Mouse (Mus musculus): Measurements from ENCODE around the gene Tanc2. TPM values are rescaled to one million over a fixed set of nuclear protein-coding genes. Genes with fewer than 3 reads are reported as not detected.

Gene Tanc2
- polyA plus RNA-seq, 1 experiment from 2014 or later: 46.7 TPM

GRCm38 (mm10) chr11:105759413-105759812 is 169.6 kb downstream of the Tanc2 start:
- no peaks in the 10 kb centered on the region for H3K9me3 ChIP-seq (replicated peaks)
- no peaks in the 10 kb centered on the region for H3K36me3 ChIP-seq
- no peak overlapping the region for H3K9ac ChIP-seq (replicated peaks)
- no peak overlapping the region for H3K27ac ChIP-seq (replicated peaks)
- no peak overlapping the region for H3K4me3 ChIP-seq (replicated peaks)
- H3K4me2 ChIP-seq: no peak overlapping the region
- 9% methylated on average over 2 of the region's 2 CpGs for WGBS
- H3K27me3 ChIP-seq (replicated peaks): no peaks in the 10 kb centered on the region
- peak; percentile 61; the same call in 1 of the 2 replicates for ATAC-seq (ENCODE audit: low FRiP score)
- H3K4me1 ChIP-seq: peaks cover 10% of the 10 kb centered on the region

- H3K36me3 ChIP-seq: no peaks in the 10 kb centered on the region
- H3K27ac ChIP-seq (replicated peaks): peak overlapping the region; percentile 56; the same call in 1 of the 2 replicates
- no peak overlapping the region for H3K4me3 ChIP-seq (replicated peaks)
- no peak overlapping the region for H3K4me2 ChIP-seq
- 18% methylated on average over 4 of the region's 4 CpGs for WGBS
- no peaks in the 10 kb centered on the region for H3K27me3 ChIP-seq (replicated peaks)
- H3K9me3 ChIP-seq (replicated peaks): no peaks in the 10 kb centered on the region
- peaks cover 10% of the 10 kb centered on the region for H3K4me1 ChIP-seq
- no peak for ATAC-seq (ENCODE audit: low FRiP score)
- no peak overlapping the region for H3K9ac ChIP-seq (replicated peaks)
Measured at GRCm38 (mm10) chr11:105760346-105760745, 170.6 kb downstream of the Tanc2 start.

- no peaks in the 10 kb centered on the region for H3K9me3 ChIP-seq (replicated peaks)
- no peaks in the 10 kb centered on the region for H3K27me3 ChIP-seq (replicated peaks)
- no peak overlapping the region for H3K27ac ChIP-seq (replicated peaks)
- no peaks in the 10 kb centered on the region for H3K4me1 ChIP-seq
- no peak overlapping the region for H3K9ac ChIP-seq (replicated peaks)
- no peak overlapping the region for H3K4me2 ChIP-seq
- H3K4me3 ChIP-seq (replicated peaks): no peak overlapping the region
- no peak for ATAC-seq (ENCODE audit: low FRiP score)
- peaks cover 15% of the 10 kb centered on the region for H3K36me3 ChIP-seq
Measured at GRCm38 (mm10) chr11:105777802-105778201, 188.0 kb downstream of the Tanc2 start.

- no peak overlapping the region for H3K27ac ChIP-seq (replicated peaks)
- ATAC-seq (ENCODE audit: low FRiP score): no peak
- H3K27me3 ChIP-seq (replicated peaks): no peaks in the 10 kb centered on the region
- H3K4me2 ChIP-seq: no peak overlapping the region
- no peaks in the 10 kb centered on the region for H3K9me3 ChIP-seq (replicated peaks)
- H3K36me3 ChIP-seq: 0 out of 2 replicates have a peak, but pooled peaks cover 4% of the 10 kb centered on the region
- H3K4me1 ChIP-seq: no peaks in the 10 kb centered on the region
- H3K9ac ChIP-seq (replicated peaks): no peak overlapping the region
- H3K4me3 ChIP-seq (replicated peaks): no peak overlapping the region
Measured at GRCm38 (mm10) chr11:105792501-105792900, 202.7 kb downstream of the Tanc2 start.

DNA sequence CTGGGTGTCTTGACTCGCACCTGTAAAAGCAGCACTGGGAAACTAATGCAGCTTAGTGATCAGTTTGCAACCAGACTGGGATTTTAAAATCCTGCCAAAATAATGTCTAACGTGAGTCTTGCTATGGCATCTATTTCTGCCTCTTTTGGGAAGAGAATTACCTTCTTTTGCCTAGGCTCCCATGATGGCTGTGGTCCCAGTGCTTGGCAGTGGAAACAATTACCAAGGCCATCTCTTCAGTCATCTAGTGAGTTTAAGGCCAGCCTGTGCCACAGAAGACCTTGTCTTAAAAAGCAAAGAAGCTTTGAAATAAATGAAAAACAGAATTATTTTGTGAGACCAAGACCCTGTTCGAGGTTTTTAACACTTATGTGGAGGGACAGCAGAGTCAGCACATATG is 213.9 kb downstream of the Tanc2 start:
- H3K27me3 ChIP-seq (replicated peaks): no peaks in the 10 kb centered on the region
- H3K4me3 ChIP-seq (replicated peaks): no peak overlapping the region
- H3K9me3 ChIP-seq (replicated peaks): no peaks in the 10 kb centered on the region
- H3K4me1 ChIP-seq: no peaks in the 10 kb centered on the region
- H3K9ac ChIP-seq (replicated peaks): no peak overlapping the region
- WGBS: 75% methylated on average over 3 of the region's 3 CpGs
- no peak overlapping the region for H3K4me2 ChIP-seq
- H3K36me3 ChIP-seq: peaks cover 6% of the 10 kb centered on the region; the same call in 1 of the 2 replicates
- ATAC-seq (ENCODE audit: low FRiP score): no peak
- no peak overlapping the region for H3K27ac ChIP-seq (replicated peaks)

- Histone ChIP-seq H3K4me3 (replicated peaks) (no peak overlapping the region), H3K9me3 (replicated peaks) (no peaks in the 10 kb centered on the region), H3K4me1 (no peaks in the 10 kb centered on the region), H3K36me3 (0 out of 2 replicates have a peak, but pooled peaks cover 2% of the 10 kb centered on the region), H3K27ac (replicated peaks) (no peak overlapping the region), H3K27me3 (replicated peaks) (no peaks in the 10 kb centered on the region), H3K9ac (replicated peaks) (no peak overlapping the region), H3K4me2 (no peak overlapping the region)
- ATAC-seq (ENCODE audit: low FRiP score): no peak
- WGBS: 65% methylated on average over 3 of the region's 3 CpGs
Measured at GRCm38 (mm10) chr11:105804776-105805175, 215.0 kb downstream of the Tanc2 start.

DNA sequence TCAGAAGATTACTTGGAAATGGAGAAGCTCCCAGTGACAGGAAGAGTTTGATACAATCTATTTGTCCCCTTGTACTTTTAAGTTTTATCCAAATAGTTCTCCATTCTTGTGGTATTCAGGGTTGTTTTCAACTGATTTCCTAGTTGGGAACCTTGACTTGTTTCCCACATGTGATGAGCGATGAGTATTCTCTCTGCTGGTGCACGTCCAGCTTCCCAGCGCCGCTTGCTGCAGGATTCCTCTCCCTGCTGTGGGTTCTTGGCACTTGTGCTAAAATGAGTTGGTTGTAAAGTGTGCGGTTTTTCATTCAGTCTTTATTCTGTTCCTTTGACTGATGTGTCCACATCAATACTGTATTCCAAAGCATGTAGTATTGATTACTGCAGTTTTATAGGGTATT is 217.3 kb downstream of the Tanc2 start:
- Histone ChIP-seq H3K4me1 (no peaks in the 10 kb centered on the region), H3K9ac (replicated peaks) (no peak overlapping the region), H3K27ac (replicated peaks) (no peak overlapping the region), H3K9me3 (replicated peaks) (no peaks in the 10 kb centered on the region), H3K36me3 (peaks cover 4% of the 10 kb centered on the region), H3K27me3 (replicated peaks) (no peaks in the 10 kb centered on the region), H3K4me2 (no peak overlapping the region), H3K4me3 (replicated peaks) (no peak overlapping the region)
- no peak for ATAC-seq (ENCODE audit: low FRiP score)
- 85% methylated on average over 5 of the region's 5 CpGs for WGBS

DNA sequence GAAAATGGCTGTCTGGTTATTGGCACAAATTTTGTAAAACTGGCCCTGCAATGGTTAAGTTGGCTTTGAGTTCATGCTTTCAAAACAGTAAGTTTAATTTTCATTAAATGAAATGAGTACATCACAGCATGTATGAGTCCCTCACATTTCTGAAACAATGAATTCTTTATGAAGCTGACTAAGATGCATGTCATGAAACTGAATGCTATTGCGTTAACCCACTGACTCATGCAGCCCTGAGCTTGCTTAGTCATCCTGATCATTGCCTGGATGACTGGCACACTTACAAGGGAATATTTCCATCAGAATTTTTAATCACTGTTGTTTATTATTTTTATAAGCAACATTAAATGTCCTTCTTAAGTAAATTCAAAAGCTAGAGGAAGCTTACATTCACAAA is 233.5 kb downstream of the Tanc2 start:
- Histone ChIP-seq H3K4me1 (no peaks in the 10 kb centered on the region), H3K27ac (replicated peaks) (no peak overlapping the region), H3K4me2 (no peak overlapping the region), H3K27me3 (replicated peaks) (no peaks in the 10 kb centered on the region), H3K9me3 (replicated peaks) (no peaks in the 10 kb centered on the region), H3K36me3 (0 out of 2 replicates have a peak, but pooled peaks cover 5% of the 10 kb centered on the region), H3K9ac (replicated peaks) (no peak overlapping the region), H3K4me3 (replicated peaks) (no peak overlapping the region)
- ATAC-seq (ENCODE audit: low FRiP score): no peak
- 66% methylated on average over 1 of the region's 1 CpGs for WGBS

GRCm38 (mm10) chr11:105823759-105824158 is 234.0 kb downstream of the Tanc2 start:
- Histone ChIP-seq H3K9me3 (replicated peaks) (no peaks in the 10 kb centered on the region), H3K27ac (replicated peaks) (no peak overlapping the region), H3K4me1 (no peaks in the 10 kb centered on the region), H3K4me3 (replicated peaks) (no peak overlapping the region), H3K4me2 (no peak overlapping the region), H3K36me3 (0 out of 2 replicates have a peak, but pooled peaks cover 5% of the 10 kb centered on the region), H3K27me3 (replicated peaks) (no peaks in the 10 kb centered on the region), H3K9ac (replicated peaks) (no peak overlapping the region)
- no peak for ATAC-seq (ENCODE audit: low FRiP score)
- 79% methylated on average over 2 of the region's 2 CpGs for WGBS

GRCm38 (mm10) chr11:105828175-105828574 is 238.4 kb downstream of the Tanc2 start:
- H3K4me1 ChIP-seq: no peaks in the 10 kb centered on the region
- H3K9ac ChIP-seq (replicated peaks): no peak overlapping the region
- no peak overlapping the region for H3K4me2 ChIP-seq
- H3K27ac ChIP-seq (replicated peaks): no peak overlapping the region
- no peak overlapping the region for H3K4me3 ChIP-seq (replicated peaks)
- no peaks in the 10 kb centered on the region for H3K36me3 ChIP-seq
- no peak for ATAC-seq (ENCODE audit: low FRiP score)
- no peaks in the 10 kb centered on the region for H3K9me3 ChIP-seq (replicated peaks)
- H3K27me3 ChIP-seq (replicated peaks): no peaks in the 10 kb centered on the region
- WGBS: 85% methylated on average over 2 of the region's 2 CpGs

- Histone ChIP-seq H3K36me3 (peaks cover 17% of the 10 kb centered on the region), H3K27me3 (replicated peaks) (no peaks in the 10 kb centered on the region), H3K9me3 (replicated peaks) (no peaks in the 10 kb centered on the region), H3K4me3 (replicated peaks) (no peak overlapping the region), H3K9ac (replicated peaks) (no peak overlapping the region), H3K4me1 (no peaks in the 10 kb centered on the region), H3K27ac (replicated peaks) (no peak overlapping the region), H3K4me2 (no peak overlapping the region)
- no peak for ATAC-seq (ENCODE audit: low FRiP score)
- WGBS: 95% methylated on average over 4 of the region's 4 CpGs
Measured at GRCm38 (mm10) chr11:105835209-105835608, 245.4 kb downstream of the Tanc2 start.

- peaks cover 22% of the 10 kb centered on the region for H3K36me3 ChIP-seq
- H3K4me3 ChIP-seq (replicated peaks): no peak overlapping the region
- H3K4me1 ChIP-seq: no peaks in the 10 kb centered on the region
- no peak overlapping the region for H3K9ac ChIP-seq (replicated peaks)
- H3K9me3 ChIP-seq (replicated peaks): no peaks in the 10 kb centered on the region
- ATAC-seq (ENCODE audit: low FRiP score): no peak
- whole genome bisulfite sequencing: 89% methylated on average over 6 of the region's 6 CpGs
- no peak overlapping the region for H3K4me2 ChIP-seq
- no peak overlapping the region for H3K27ac ChIP-seq (replicated peaks)
- no peaks in the 10 kb centered on the region for H3K27me3 ChIP-seq (replicated peaks)
Measured at GRCm38 (mm10) chr11:105836344-105836891, 246.6 kb downstream of the Tanc2 start.

GRCm38 (mm10) chr11:105837962-105838361 is 248.2 kb downstream of the Tanc2 start:
- Histone ChIP-seq H3K27ac (replicated peaks) (no peak overlapping the region), H3K9ac (replicated peaks) (no peak overlapping the region), H3K4me1 (no peaks in the 10 kb centered on the region), H3K4me3 (replicated peaks) (no peak overlapping the region), H3K36me3 (peaks cover 24% of the 10 kb centered on the region), H3K4me2 (no peak overlapping the region), H3K27me3 (replicated peaks) (no peaks in the 10 kb centered on the region), H3K9me3 (replicated peaks) (no peaks in the 10 kb centered on the region)
- no peak for ATAC-seq (ENCODE audit: low FRiP score)

Data from neural tube, embryonic 15.5 days (tissue).